Mouse (Mus musculus) intestine, embryonic 14.5 days (tissue): ENCODE results near the gene Cd80. TPM values are rescaled to one million over a fixed set of nuclear protein-coding genes. Genes with fewer than 3 reads are reported as not detected.

Experiments used
- ATAC-seq: fragments of 200-750 bp; cut with Nextera tagmentation; replicated peaks from 2 replicates; pipeline ENCODE4 v1.8.0; 2017; ENCODE audit warnings: low read depth, moderate number of reproducible peaks, moderate TSS enrichment, moderate library complexity; ENCODE audit not compliant: low FRiP score, low TSS enrichment
- DNase-seq: peaks from one replicate; pipeline ENCODE4 v3.0.0-alpha.2; 2018; ENCODE audit warnings: low spot score
- H3K27ac ChIP-seq: fragments of 300-500 bp; sonication (generic); 2 replicates; pipeline ENCODE4 v1.5.1; 2014; ENCODE audit warnings: low read depth, mild to moderate bottlenecking, control low read depth
- H3K27me3 ChIP-seq: fragments of 300-500 bp; sonication (generic); replicated peaks from 2 replicates; pipeline ENCODE4 v1.6.1; 2014; ENCODE audit warnings: low read length, control low read depth; ENCODE audit not compliant: control insufficient read depth, insufficient read depth
- H3K36me3 ChIP-seq: fragments of 300-500 bp; sonication (generic); 2 replicates; pipeline ENCODE4 v1.6.1; 2014; ENCODE audit warnings: low read length, control low read depth; ENCODE audit not compliant: control insufficient read depth, insufficient read depth
- H3K4me1 ChIP-seq: fragments of 300-500 bp; sonication (generic); replicated peaks from 2 replicates; pipeline ENCODE4 v1.6.1; 2014; ENCODE audit warnings: low read length, control low read depth, mixed read lengths; ENCODE audit not compliant: control insufficient read depth, insufficient read depth
- H3K4me2 ChIP-seq: fragments of 300-500 bp; sonication (generic); 2 replicates; pipeline ENCODE4 v1.6.1; 2014; ENCODE audit warnings: low read length
- H3K4me3 ChIP-seq: fragments of 300-500 bp; sonication (generic); 2 replicates; pipeline ENCODE4 v1.5.1; 2014; ENCODE audit warnings: low read depth, low read length, control low read depth, mixed read lengths
- H3K9ac ChIP-seq: fragments of 300-500 bp; sonication (generic); 2 replicates; pipeline ENCODE4 v1.6.1; 2014; ENCODE audit warnings: mild to moderate bottlenecking, low read length
- H3K9me3 ChIP-seq: fragments of 300-500 bp; sonication (generic); 2 replicates; pipeline ENCODE4 v1.6.1; 2016; ENCODE audit warnings: low read length, control low read depth; ENCODE audit not compliant: control insufficient read depth
- WGBS: fragments of 180-500 bp; shearing (Covaris S2); extraction: QIAGEN DNeasy Blood & Tissue Kit; methylation state at CpG from one replicate; pipeline ENCODE4 v1.1.7; 2014; 5-methylcytosine and 5-hydroxymethylcytosine counted together
- polyA plus RNA-seq: library from polyadenylated mRNA; unstranded; fragments of >200 nt; fragmentation: Nextera tagmentation; extraction: Ambion mirVana; gene quantifications from 2 replicates; pipeline ENCODE4 v1.2.1, GENCODE M21; 2014

The Cd80 gene
- polyA plus RNA-seq: 0.27 and 0.31 TPM in 2 replicates

GRCm38 (mm10) chr16:38455511-38456418 lies at the start of gene Cd80:
Cd80 (plus strand) TSS chr16:38455561.
- H3K4me1 ChIP-seq: peaks cover 9% of the 10 kb centered on the region; the same call in 1 of the 2 replicates
- no peaks in the 10 kb centered on the region for H3K36me3 ChIP-seq
- no peaks in the 10 kb centered on the region for H3K9me3 ChIP-seq
- H3K9ac ChIP-seq: no peak within 1 kb of the TSS
- WGBS: 72% methylated on average over 15 of the region's 17 CpGs
- ATAC-seq: no peak
- no peaks in the 10 kb centered on the region for H3K27me3 ChIP-seq
- no peak for DNase-seq
- H3K4me3 ChIP-seq: no peak within 1 kb of the TSS
- H3K27ac ChIP-seq: no peak within 1 kb of the TSS
- no peak within 1 kb of the TSS for H3K4me2 ChIP-seq

- 77% methylated on average over 5 of the region's 5 CpGs for WGBS
Observed at GRCm38 (mm10) chr16:38406293-38406692, 49.1 kb upstream of the Cd80 start.

DNA sequence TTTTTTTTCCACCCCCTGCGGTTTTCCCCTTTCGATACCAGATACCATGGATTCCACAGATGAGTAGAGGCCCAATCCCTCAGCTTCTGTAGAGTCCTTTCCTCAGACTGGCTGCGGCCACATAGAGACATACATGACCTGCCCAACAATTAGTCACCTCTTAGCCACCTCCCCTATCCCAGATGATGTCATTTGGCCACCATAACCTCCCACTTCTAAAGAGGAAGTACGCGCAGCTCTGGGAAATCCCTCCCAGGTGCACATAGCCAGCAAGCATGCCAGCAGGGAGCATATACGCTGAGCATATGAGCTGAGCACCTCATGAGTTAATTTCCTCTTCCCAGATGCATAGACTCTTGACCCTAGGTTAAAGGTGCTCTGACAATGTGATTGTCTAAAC lies 48.7 kb upstream of the Cd80 start:
- no peak for ATAC-seq
- Histone ChIP-seq H3K4me3 (no peak overlapping the region), H3K4me1 (no peaks in the 10 kb centered on the region), H3K27me3 (no peaks in the 10 kb centered on the region), H3K9me3 (no peaks in the 10 kb centered on the region), H3K9ac (no peak overlapping the region), H3K4me2 (no peak overlapping the region), H3K36me3 (no peaks in the 10 kb centered on the region), H3K27ac (no peak overlapping the region)
- DNase-seq: no peak
- WGBS: 75% methylated on average over 6 of the region's 6 CpGs

More at GRCm38 (mm10) chr16:38406293-38406692, 49.1 kb upstream of the Cd80 start:
- ATAC-seq: no peak
- H3K27ac ChIP-seq: no peak overlapping the region
- no peak for DNase-seq
- no peak overlapping the region for H3K9ac ChIP-seq
- no peaks in the 10 kb centered on the region for H3K36me3 ChIP-seq
- no peaks in the 10 kb centered on the region for H3K4me1 ChIP-seq
- H3K4me3 ChIP-seq: no peak overlapping the region
- H3K27me3 ChIP-seq: no peaks in the 10 kb centered on the region
- no peak overlapping the region for H3K4me2 ChIP-seq
- no peaks in the 10 kb centered on the region for H3K9me3 ChIP-seq

- no peaks in the 10 kb centered on the region for H3K27me3 ChIP-seq
- H3K4me1 ChIP-seq: no peaks in the 10 kb centered on the region
- H3K36me3 ChIP-seq: no peaks in the 10 kb centered on the region
- ATAC-seq: no peak
- no peak overlapping the region for H3K27ac ChIP-seq
- H3K4me3 ChIP-seq: no peak overlapping the region
- no peak for DNase-seq
- 45% methylated on average over 5 of the region's 5 CpGs for WGBS
- H3K9ac ChIP-seq: no peak overlapping the region
- H3K4me2 ChIP-seq: no peak overlapping the region
- H3K9me3 ChIP-seq: no peaks in the 10 kb centered on the region
Observed at GRCm38 (mm10) chr16:38407584-38407983, 47.8 kb upstream of the Cd80 start.

GRCm38 (mm10) chr16:38408416-38408815 lies 46.9 kb upstream of the Cd80 start:
- Histone ChIP-seq H3K9ac (no peak overlapping the region), H3K9me3 (no peaks in the 10 kb centered on the region)
- WGBS: 95% methylated on average over 8 of the region's 8 CpGs

GRCm38 (mm10) chr16:38414953-38415352 lies 40.4 kb upstream of the Cd80 start:
- no peaks in the 10 kb centered on the region for H3K4me1 ChIP-seq
- DNase-seq (no peak), ATAC-seq (no peak)
- no peak overlapping the region for H3K4me3 ChIP-seq
- no peaks in the 10 kb centered on the region for H3K27me3 ChIP-seq
- H3K9me3 ChIP-seq: no peaks in the 10 kb centered on the region
- no peak overlapping the region for H3K4me2 ChIP-seq
- no peak overlapping the region for H3K9ac ChIP-seq
- H3K27ac ChIP-seq: no peak overlapping the region
- WGBS: 83% methylated on average over 7 of the region's 7 CpGs
- H3K36me3 ChIP-seq: no peaks in the 10 kb centered on the region

More at GRCm38 (mm10) chr16:38408416-38408815, 46.9 kb upstream of the Cd80 start:
- Histone ChIP-seq H3K4me2 (no peak overlapping the region), H3K4me3 (no peak overlapping the region), H3K36me3 (no peaks in the 10 kb centered on the region), H3K27ac (no peak overlapping the region), H3K4me1 (no peaks in the 10 kb centered on the region), H3K27me3 (no peaks in the 10 kb centered on the region)
- DNase-seq (no peak), ATAC-seq (no peak)

- H3K27ac ChIP-seq: no peak overlapping the region
- H3K9me3 ChIP-seq: no peaks in the 10 kb centered on the region
- DNase-seq (no peak), ATAC-seq (no peak)
- H3K4me3 ChIP-seq: no peak overlapping the region
- H3K27me3 ChIP-seq: no peaks in the 10 kb centered on the region
- no peak overlapping the region for H3K4me2 ChIP-seq
- H3K36me3 ChIP-seq: no peaks in the 10 kb centered on the region
- 87% methylated on average over 2 of the region's 2 CpGs for WGBS
- no peaks in the 10 kb centered on the region for H3K4me1 ChIP-seq
- H3K9ac ChIP-seq: no peak overlapping the region
Observed at GRCm38 (mm10) chr16:38425374-38425773, 30.0 kb upstream of the Cd80 start.

- Histone ChIP-seq H3K4me2 (no peak overlapping the region), H3K9me3 (no peaks in the 10 kb centered on the region), H3K9ac (no peak overlapping the region), H3K4me3 (no peak overlapping the region), H3K4me1 (no peaks in the 10 kb centered on the region), H3K27ac (no peak overlapping the region), H3K27me3 (no peaks in the 10 kb centered on the region), H3K36me3 (no peaks in the 10 kb centered on the region)
- no peak for DNase-seq
- 76% methylated on average over 1 of the region's 1 CpGs for WGBS
- no peak for ATAC-seq
Observed at GRCm38 (mm10) chr16:38425799-38426198, 29.6 kb upstream of the Cd80 start.
